10 mouse cellular contexts compared by ENCODE assay signal in genomic region chr2:28037505-28038390, GRCm38 (mm10). TPM values are rescaled to one million over a fixed set of nuclear protein-coding genes. Genes with fewer than 3 reads are reported as not detected.
DNase-seq lines count a peak whose midpoint lies in the region; ATAC-seq lines count a peak whose summit lies in the region.
"Had no signal": no experiment of that assay in that cellular context is flagged by ENCODE, and none has a peak within 500 bp of the region (broad histone marks: within the 10 kb centered on the region; RNA-seq: fewer than 3 reads in every experiment).

No protein-coding gene starts in this region.

- no peak overlapping the region for H3K4me2 ChIP-seq in limb, embryonic 13.5 days (replicated peaks)
- no peak overlapping the region for H3K4me2 ChIP-seq in hindbrain, embryonic 16.5 days (ENCODE audit: low read length)

- no peak overlapping the region; the same call in 1 of the 2 replicates for H3K27ac ChIP-seq in limb, embryonic 13.5 days
- no peak overlapping the region for H3K27ac ChIP-seq in limb, embryonic 10.5 days
- H3K27ac ChIP-seq in hindbrain, embryonic 16.5 days (ENCODE audit: low read depth, low read length), result no peak overlapping the region
- H3K27ac ChIP-seq: stomach, postnatal 0 days had no signal

- peaks cover 30% of the 10 kb centered on the region for H3K4me1 ChIP-seq in limb, embryonic 13.5 days
- peaks cover 7% of the 10 kb centered on the region; the same call in 1 of the 2 replicates for H3K4me1 ChIP-seq in limb, embryonic 10.5 days
- peaks cover 14% of the 10 kb centered on the region for H3K4me1 ChIP-seq in hindbrain, embryonic 16.5 days (ENCODE audit: control insufficient read depth, insufficient read depth, low read depth, low read length)

- peaks cover 71% of the 10 kb centered on the region for H3K36me3 ChIP-seq in limb, embryonic 13.5 days
- peaks cover 21% of the 10 kb centered on the region; the same call in 1 of the 2 replicates for H3K36me3 ChIP-seq in limb, embryonic 10.5 days
- H3K36me3 ChIP-seq in hindbrain, embryonic 16.5 days (ENCODE audit: control insufficient read depth, insufficient read depth, low read length), result no peaks in the 10 kb centered on the region

- peak; percentile 57 for DNase-seq in adrenal gland, postnatal 10 days
- DNase-seq in adrenal gland, adult 8-10 months, result no peak
- no peak for DNase-seq in limb, embryonic 10.5 days (ENCODE audit: low spot score)
- DNase-seq in lung, postnatal 25 days (ENCODE audit: low spot score), result peak; percentile 28
- DNase-seq in urinary bladder, postnatal 4 days (ENCODE audit: low spot score in 2 of 2), result no peak

- WGBS in limb, embryonic 13.5 days, result 56% methylated on average over 12 of the region's 12 CpGs
- 93% methylated on average over 12 of the region's 12 CpGs for WGBS in limb, embryonic 10.5 days
- 42% methylated on average over 12 of the region's 12 CpGs for WGBS in hindbrain, embryonic 16.5 days

- no peak overlapping the region for H3K9ac ChIP-seq in limb, embryonic 13.5 days
- no peak overlapping the region for H3K9ac ChIP-seq in hindbrain, embryonic 16.5 days (ENCODE audit: low read depth, low read length)

- no peaks in the 10 kb centered on the region for H3K27me3 ChIP-seq in limb, embryonic 13.5 days
- no peaks in the 10 kb centered on the region for H3K27me3 ChIP-seq in limb, embryonic 10.5 days (ENCODE audit: low read depth, poor library complexity, severe bottlenecking)
- no peaks in the 10 kb centered on the region for H3K27me3 ChIP-seq in hindbrain, embryonic 16.5 days (replicated peaks; ENCODE audit: control insufficient read depth, insufficient read depth, low read length)

- no peaks in the 10 kb centered on the region for H3K9me3 ChIP-seq in limb, embryonic 13.5 days
- H3K9me3 ChIP-seq in limb, embryonic 10.5 days (replicated peaks), result no peaks in the 10 kb centered on the region
- no peaks in the 10 kb centered on the region for H3K9me3 ChIP-seq in hindbrain, embryonic 16.5 days (ENCODE audit: control insufficient read depth, low read length)

- H3K4me3 ChIP-seq in limb, embryonic 13.5 days, result no peak overlapping the region
- H3K4me3 ChIP-seq in limb, embryonic 10.5 days, result no peak overlapping the region
- no peak overlapping the region for H3K4me3 ChIP-seq in hindbrain, embryonic 16.5 days (ENCODE audit: low read length)

- ATAC-seq in limb, embryonic 13.5 days (ENCODE audit: low FRiP score, low read depth), result peak; percentile 66; the same call in 1 of the 2 replicates
- peak; percentile 20 for ATAC-seq in hindbrain, embryonic 16.5 days
- ATAC-seq in monocyte, adult 5-6 weeks (replicated peaks; ENCODE audit: insufficient number of reproducible peaks, low FRiP score, low TSS enrichment, poor library complexity, severe bottlenecking), result no peak

RNA-seq across cellular contexts. Expression of gene Fcnb, which starts 46.9 kb away (rescaled TPM):
- under 1 TPM; 0.67 to 0.75 TPM for total RNA-seq in adrenal gland, postnatal 10 days (2021)
- total RNA-seq in adrenal gland, adult 8-10 months (2022), result not detected
- not detected in 2 replicates for polyA plus RNA-seq in limb, embryonic 13.5 days (2015; fragmentation: Nextera tagmentation; extraction: Ambion mirVana)
- 0.19 TPM in 1 of 2 replicates, not detected in the other for polyA plus RNA-seq in limb, embryonic 10.5 days (2016; fragmentation: Nextera tagmentation; extraction: Ambion mirVana)
- polyA plus RNA-seq in hindbrain, embryonic 16.5 days (2015; fragmentation: Nextera tagmentation; extraction: Ambion mirVana), result not detected in 2 replicates
- not detected in 3 replicates for total RNA-seq in monocyte, adult 5-6 weeks (2017)
- total RNA-seq: liver, adult 2 months had no signal
- polyA plus RNA-seq: liver, adult 2 months had no signal

Comparison
In these comparisons a context has a peak if more than half of its experiments do, and no peak if none do; other contexts are left out.
1. DNase-seq: peak in adrenal gland, postnatal 10 days (single experiment) and lung, postnatal 25 days (single experiment); none in adrenal gland, adult 8-10 months (single experiment), limb, embryonic 10.5 days (single experiment) and urinary bladder, postnatal 4 days (0 of 2).